Mouse (Mus musculus): ENCODE measurements around the gene Olfr850.

The Olfr850 gene

GRCm38 (mm10) chr9:19478148-19478547 is at the start of gene Olfr850:
TSS of gene Olfr850 (minus strand) at chr9:19478248.
- no peak for DNase-seq (ENCODE audit: low spot score)

- DNase-seq (ENCODE audit: low spot score) = no peak
Measured at GRCm38 (mm10) chr9:19492995-19493394, 14.9 kb upstream of the Olfr850 start, which contains the start of gene Olfr851. TSS of gene Olfr851 (plus strand) at chr9:19493295.

GRCm38 (mm10) chr9:19439966-19440365 is 38.1 kb downstream of the Olfr850 start, which contains the start of gene Olfr849:
TSS of gene Olfr849 (plus strand) at chr9:19440266.
- no peak for DNase-seq (ENCODE audit: low spot score)

Data from urinary bladder, postnatal 10 days (tissue).